Mouse (Mus musculus) liver, embryonic 15.5 days (tissue): ENCODE data around the gene Ubash3a. TPM values are rescaled to one million over a fixed set of nuclear protein-coding genes. Genes with fewer than 3 reads are reported as not detected.

Source experiments
- ATAC-seq: fragments of 200-750 bp; cut with Nextera tagmentation; 2 replicates; pipeline ENCODE4 v1.8.0; 2017; ENCODE audit warnings: moderate number of reproducible peaks, mild to moderate bottlenecking, moderate library complexity; ENCODE audit not compliant: insufficient read depth
- H3K27ac ChIP-seq: fragments of 300-500 bp; sonication (generic); replicated peaks from 2 replicates; pipeline ENCODE4 v1.5.1; 2015; ENCODE audit warnings: mild to moderate bottlenecking, inconsistent platforms
- H3K27me3 ChIP-seq: fragments of 300-500 bp; sonication (generic); 2 replicates; pipeline ENCODE4 v1.6.1; 2015; ENCODE audit warnings: mild to moderate bottlenecking, inconsistent platforms
- H3K36me3 ChIP-seq: fragments of 300-500 bp; sonication (generic); replicated peaks from 2 replicates; pipeline ENCODE4 v1.6.1; 2015; ENCODE audit warnings: moderate library complexity, mild to moderate bottlenecking, inconsistent platforms
- H3K4me1 ChIP-seq: fragments of 300-500 bp; sonication (generic); replicated peaks from 2 replicates; pipeline ENCODE4 v1.6.1; 2015; ENCODE audit warnings: inconsistent platforms
- H3K4me2 ChIP-seq: fragments of 300-500 bp; sonication (generic); 2 replicates; pipeline ENCODE4 v1.6.1; 2015; ENCODE audit warnings: moderate library complexity, mild to moderate bottlenecking, inconsistent platforms
- H3K4me3 ChIP-seq: fragments of 300-500 bp; sonication (generic); replicated peaks from 2 replicates; pipeline ENCODE4 v1.5.1; 2015; ENCODE audit warnings: mild to moderate bottlenecking, inconsistent platforms
- H3K9ac ChIP-seq: fragments of 300-500 bp; sonication (generic); 2 replicates; pipeline ENCODE4 v1.6.1; 2015; ENCODE audit warnings: moderate library complexity, mild to moderate bottlenecking, inconsistent platforms
- H3K9me3 ChIP-seq: fragments of 300-500 bp; sonication (generic); replicated peaks from 2 replicates; pipeline ENCODE4 v1.6.1; 2016; ENCODE audit warnings: inconsistent platforms
- WGBS: fragments of 180-500 bp; shearing (Covaris S2); methylation state at CpG from one replicate; pipeline ENCODE4 v1.1.7; 2015; ENCODE audit warnings: mixed read lengths; ENCODE audit not compliant: insufficient replicate concordance; 5-methylcytosine and 5-hydroxymethylcytosine counted together
- polyA plus RNA-seq: library from polyadenylated mRNA; unstranded; fragments of >200 nt; fragmentation: Nextera tagmentation; extraction: Ambion mirVana; gene quantifications from 2 replicates; pipeline ENCODE4 v1.2.1, GENCODE M21; 2015

The Ubash3a gene
- polyA plus RNA-seq, 1 experiment from 2014 or later: 10.2 TPM

DNA sequence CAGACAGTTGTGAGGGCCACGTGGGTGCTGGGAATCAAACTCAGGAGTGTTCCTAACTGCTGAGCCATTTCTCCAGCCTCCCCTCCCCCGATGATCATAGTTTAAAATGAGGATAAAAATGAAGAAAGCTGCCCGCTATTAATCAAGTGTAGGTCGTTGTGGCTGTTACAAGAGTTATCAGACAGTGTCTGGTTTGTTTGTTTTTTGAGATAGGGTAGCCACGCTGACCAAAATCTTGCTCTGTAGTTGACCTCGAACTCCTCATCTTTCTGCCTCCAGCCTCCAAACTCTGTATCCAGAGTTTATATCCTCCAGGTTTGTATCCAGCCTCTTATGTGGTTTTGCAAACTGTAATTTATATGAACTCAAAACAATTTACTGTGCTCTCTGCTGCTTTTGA is 72.6 kb downstream of the Ubash3a start:
- no peak for ATAC-seq
- no peak overlapping the region for H3K4me3 ChIP-seq
- WGBS: 11% methylated on average over 6 of the region's 6 CpGs
- no peak overlapping the region for H3K9ac ChIP-seq
- H3K27me3 ChIP-seq: peaks cover 9% of the 10 kb centered on the region; the same call in 1 of the 2 replicates
- no peak overlapping the region for H3K27ac ChIP-seq
- H3K36me3 ChIP-seq: no peaks in the 10 kb centered on the region
- H3K4me1 ChIP-seq: peaks cover 16% of the 10 kb centered on the region; the same call in 1 of the 2 replicates
- no peaks in the 10 kb centered on the region for H3K9me3 ChIP-seq
- H3K4me2 ChIP-seq: no peak overlapping the region

DNA sequence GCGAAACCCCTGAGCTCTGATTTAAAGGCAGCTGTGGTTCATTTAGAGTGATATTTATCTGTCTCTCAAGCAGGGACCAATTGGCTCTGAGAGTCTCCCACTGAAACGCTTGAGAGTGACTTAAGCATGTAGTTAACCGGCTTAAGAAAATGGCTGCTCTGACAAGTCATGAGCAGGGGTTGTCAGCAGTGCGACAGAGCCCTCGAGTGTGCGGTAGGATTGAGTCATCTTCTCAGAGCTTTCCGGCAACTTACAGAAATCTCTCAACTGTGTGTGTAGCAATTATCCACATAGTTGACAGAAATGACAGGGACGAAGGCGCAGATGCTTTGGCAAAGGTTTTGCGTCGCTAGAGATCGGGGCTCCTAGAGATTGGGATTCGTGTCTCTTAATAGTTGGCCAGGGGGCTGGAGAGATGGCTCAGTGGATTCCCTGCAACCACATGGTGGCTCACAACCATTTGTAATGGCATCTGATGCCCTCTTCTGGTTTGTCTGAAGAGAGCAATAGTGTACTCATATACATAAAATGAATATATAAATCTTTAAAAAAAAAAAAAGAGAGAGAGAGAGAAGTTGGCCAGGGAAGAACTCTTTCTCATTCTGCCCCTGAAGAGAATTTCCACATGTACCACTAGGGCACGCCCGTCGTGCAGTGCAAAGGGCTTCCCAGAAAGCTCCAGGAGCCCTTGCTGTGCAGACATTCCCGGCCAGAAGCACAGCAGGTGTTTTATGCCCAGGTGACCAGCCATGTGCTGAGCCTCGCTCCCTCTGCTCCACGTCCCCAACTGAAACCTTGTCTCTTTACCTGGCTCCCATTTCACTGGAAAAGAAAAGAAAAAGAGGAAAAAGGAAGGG is 74.4 kb downstream of the Ubash3a start:
- no peak overlapping the region for H3K9ac ChIP-seq
- H3K27ac ChIP-seq: no peak overlapping the region
- 45% methylated on average over 19 of the region's 19 CpGs for WGBS
- H3K9me3 ChIP-seq: no peaks in the 10 kb centered on the region
- H3K4me3 ChIP-seq: no peak overlapping the region
- H3K4me1 ChIP-seq: peaks cover 14% of the 10 kb centered on the region; the same call in 1 of the 2 replicates
- no peaks in the 10 kb centered on the region for H3K36me3 ChIP-seq
- no peaks in the 10 kb centered on the region for H3K27me3 ChIP-seq
- no peak for ATAC-seq
- no peak overlapping the region for H3K4me2 ChIP-seq

DNA sequence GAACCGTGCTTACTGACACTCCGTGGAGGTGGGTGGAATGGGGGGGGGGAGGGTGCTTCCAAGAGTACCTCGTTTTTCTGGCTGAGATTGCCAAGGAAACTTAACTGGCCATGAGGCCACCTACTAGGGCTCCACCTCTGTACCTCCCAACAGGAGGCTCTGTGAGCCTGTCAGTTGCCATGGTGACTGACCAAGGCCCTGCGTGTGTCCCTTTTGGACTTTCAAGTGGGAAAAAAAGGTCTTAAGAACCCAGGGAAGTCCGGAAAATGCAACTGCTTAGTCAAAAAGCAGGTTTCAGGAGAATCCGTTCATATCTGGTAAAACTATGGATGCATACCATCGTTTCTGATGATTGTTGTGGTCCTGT is 75.0 kb downstream of the Ubash3a start:
- no peak for ATAC-seq
- Histone ChIP-seq H3K36me3 (no peaks in the 10 kb centered on the region), H3K27me3 (no peaks in the 10 kb centered on the region), H3K4me2 (no peak overlapping the region), H3K9me3 (no peaks in the 10 kb centered on the region), H3K9ac (no peak overlapping the region), H3K4me1 (0 out of 2 replicates have a peak, but pooled peaks cover 8% of the 10 kb centered on the region), H3K27ac (no peak overlapping the region), H3K4me3 (no peak overlapping the region)
- 36% methylated on average over 7 of the region's 7 CpGs for WGBS

DNA sequence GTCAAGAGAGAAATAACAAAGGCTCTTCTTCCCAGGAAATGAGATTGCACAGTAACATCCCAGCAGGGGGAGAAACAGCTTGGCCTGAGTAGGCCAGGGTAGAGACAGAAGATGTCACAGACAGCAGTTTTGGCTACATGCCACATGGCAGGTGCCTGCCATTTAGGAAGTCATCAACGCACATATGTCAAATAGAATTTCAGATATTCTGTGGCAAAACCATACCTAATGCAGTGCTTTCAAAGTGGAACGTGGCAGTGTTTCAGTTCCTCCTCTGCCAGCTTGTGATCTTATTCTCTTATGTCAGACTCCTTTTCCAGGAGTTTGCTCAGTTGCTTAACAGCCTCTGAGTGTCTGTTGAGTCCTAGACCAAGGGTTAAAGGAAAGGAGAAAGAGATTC is 78.2 kb downstream of the Ubash3a start:
- no peak for ATAC-seq
- no peaks in the 10 kb centered on the region for H3K9me3 ChIP-seq
- H3K4me3 ChIP-seq: no peak overlapping the region
- WGBS: 52% methylated on average over 2 of the region's 2 CpGs
- no peaks in the 10 kb centered on the region for H3K36me3 ChIP-seq
- H3K4me2 ChIP-seq: no peak overlapping the region
- H3K9ac ChIP-seq: no peak overlapping the region
- no peak overlapping the region for H3K27ac ChIP-seq
- no peaks in the 10 kb centered on the region for H3K27me3 ChIP-seq
- 0 out of 2 replicates have a peak, but pooled peaks cover 4% of the 10 kb centered on the region for H3K4me1 ChIP-seq

DNA sequence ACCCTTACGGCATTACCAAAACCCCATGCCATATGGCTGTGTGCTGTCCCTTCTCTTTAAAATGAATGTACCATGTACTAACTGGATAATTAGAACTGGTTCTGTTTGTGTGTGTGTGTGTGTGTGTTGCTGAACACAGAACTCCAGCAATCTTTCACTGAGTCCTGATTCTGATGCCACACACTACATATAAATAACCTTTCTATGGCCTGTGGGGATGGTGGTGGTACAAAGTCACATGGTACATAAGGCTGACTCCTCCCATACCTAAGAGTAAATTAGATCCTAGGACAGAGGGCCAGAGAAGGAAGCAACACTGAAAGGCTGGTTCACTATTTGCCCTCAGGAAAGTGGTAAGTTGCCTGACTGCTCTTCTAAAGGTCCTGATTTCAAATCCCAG is 78.8 kb downstream of the Ubash3a start, which contains the start of gene Slc37a1:
Gene Slc37a1, plus strand, starts transcription at position 301 of the 400 bp plus-strand sequence.
- no peak for ATAC-seq
- no peak within 1 kb of the TSS for H3K27ac ChIP-seq
- 0 out of 2 replicates have a peak, but pooled peaks cover 4% of the 10 kb centered on the region for H3K4me1 ChIP-seq
- 83% methylated on average over 1 of the region's 1 CpGs for WGBS
- H3K4me2 ChIP-seq: no peak within 1 kb of the TSS
- no peak within 1 kb of the TSS for H3K9ac ChIP-seq
- H3K36me3 ChIP-seq: no peaks in the 10 kb centered on the region
- H3K9me3 ChIP-seq: no peaks in the 10 kb centered on the region
- no peak within 1 kb of the TSS for H3K4me3 ChIP-seq
- no peaks in the 10 kb centered on the region for H3K27me3 ChIP-seq

DNA sequence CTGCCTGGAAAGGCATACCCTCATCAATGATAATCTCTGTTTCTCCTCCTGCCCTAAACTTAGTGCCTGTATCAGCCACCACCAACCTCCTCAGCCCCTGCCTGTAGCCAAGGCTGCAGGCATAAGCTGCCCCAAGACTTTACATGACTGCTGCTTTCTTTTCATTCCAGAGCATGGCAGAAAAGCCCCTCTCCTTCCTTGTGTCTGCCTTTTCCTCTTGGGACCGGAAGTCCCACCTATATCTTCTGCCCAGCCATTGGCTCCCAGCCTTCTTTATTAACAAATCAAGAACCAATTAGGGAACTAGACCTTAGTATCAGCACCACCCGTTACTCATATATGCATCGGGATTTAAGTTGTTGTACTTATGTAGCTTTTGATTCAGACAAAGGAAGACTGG is 79.5 kb downstream of the Ubash3a start:
- Histone ChIP-seq H3K27ac (no peak overlapping the region), H3K4me3 (no peak overlapping the region), H3K9me3 (no peaks in the 10 kb centered on the region), H3K4me2 (no peak overlapping the region), H3K4me1 (0 out of 2 replicates have a peak, but pooled peaks cover 4% of the 10 kb centered on the region), H3K36me3 (no peaks in the 10 kb centered on the region), H3K27me3 (no peaks in the 10 kb centered on the region), H3K9ac (no peak overlapping the region)
- 60% methylated on average over 3 of the region's 3 CpGs for WGBS
- no peak for ATAC-seq

DNA sequence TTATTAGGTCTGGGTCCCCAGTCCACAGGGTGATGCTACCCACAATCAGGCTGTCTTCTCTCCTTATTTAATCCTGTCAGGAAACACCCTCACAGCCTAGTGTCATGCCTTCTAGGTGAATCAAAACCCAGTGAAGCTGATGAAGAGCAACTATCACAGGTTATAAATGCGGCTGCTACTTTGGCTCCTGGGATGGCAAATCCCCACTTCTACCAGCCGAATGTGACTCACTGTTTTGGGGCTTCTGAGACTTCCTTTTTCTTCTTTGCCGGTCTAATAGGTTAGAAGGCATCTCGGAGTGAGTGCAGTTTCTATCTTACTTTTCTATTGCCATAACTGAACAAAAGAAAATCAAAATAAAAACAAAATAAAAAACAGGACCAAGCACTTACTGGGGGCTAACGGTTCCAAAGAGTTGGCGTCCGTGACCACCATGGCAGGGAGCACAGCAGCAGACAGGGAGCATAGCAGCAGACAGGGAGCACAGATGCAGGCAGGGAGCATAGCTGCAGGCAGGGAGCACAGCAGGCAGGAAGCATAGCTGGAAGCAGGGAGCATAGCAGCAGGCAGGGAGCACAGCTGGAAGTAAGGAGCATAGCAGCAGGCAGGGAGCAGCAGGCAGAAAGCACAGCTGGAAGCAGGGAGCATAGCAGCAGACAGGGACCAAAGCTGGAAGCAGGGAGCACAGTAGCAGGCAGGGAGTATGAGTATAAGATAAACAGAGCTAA is 81.5 kb downstream of the Ubash3a start:
- Histone ChIP-seq H3K36me3 (no peaks in the 10 kb centered on the region), H3K4me2 (no peak overlapping the region), H3K4me3 (no peak overlapping the region), H3K9me3 (no peaks in the 10 kb centered on the region), H3K27me3 (no peaks in the 10 kb centered on the region), H3K27ac (no peak overlapping the region), H3K4me1 (0 out of 2 replicates have a peak, but pooled peaks cover 4% of the 10 kb centered on the region), H3K9ac (no peak overlapping the region)
- no peak for ATAC-seq
- WGBS: 31% methylated on average over 7 of the region's 7 CpGs

DNA sequence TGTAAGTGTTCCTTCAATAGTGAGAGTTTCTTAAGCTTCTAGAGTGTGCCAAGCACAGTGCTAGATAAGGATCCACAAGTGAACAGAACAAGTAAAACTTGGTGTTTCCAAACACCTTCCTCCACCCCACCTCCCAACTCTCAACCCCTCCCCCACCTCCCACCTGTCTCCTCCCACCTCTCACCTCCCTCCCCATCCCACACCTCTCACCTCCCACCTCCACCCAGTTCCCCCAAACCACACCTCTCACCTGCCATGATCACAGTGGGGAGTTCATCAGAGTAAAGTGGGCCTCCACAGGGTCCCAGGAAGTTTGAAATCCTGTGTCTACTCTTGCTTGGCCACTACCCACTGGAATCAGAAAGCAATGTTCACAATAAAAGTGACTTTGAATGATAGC is 82.6 kb downstream of the Ubash3a start:
- no peak for ATAC-seq
- Histone ChIP-seq H3K4me2 (no peak overlapping the region), H3K4me1 (peaks cover 12% of the 10 kb centered on the region), H3K36me3 (no peaks in the 10 kb centered on the region), H3K27me3 (no peaks in the 10 kb centered on the region; the same call in 1 of the 2 replicates), H3K27ac (no peak overlapping the region), H3K9me3 (no peaks in the 10 kb centered on the region), H3K4me3 (no peak overlapping the region), H3K9ac (no peak overlapping the region)

DNA sequence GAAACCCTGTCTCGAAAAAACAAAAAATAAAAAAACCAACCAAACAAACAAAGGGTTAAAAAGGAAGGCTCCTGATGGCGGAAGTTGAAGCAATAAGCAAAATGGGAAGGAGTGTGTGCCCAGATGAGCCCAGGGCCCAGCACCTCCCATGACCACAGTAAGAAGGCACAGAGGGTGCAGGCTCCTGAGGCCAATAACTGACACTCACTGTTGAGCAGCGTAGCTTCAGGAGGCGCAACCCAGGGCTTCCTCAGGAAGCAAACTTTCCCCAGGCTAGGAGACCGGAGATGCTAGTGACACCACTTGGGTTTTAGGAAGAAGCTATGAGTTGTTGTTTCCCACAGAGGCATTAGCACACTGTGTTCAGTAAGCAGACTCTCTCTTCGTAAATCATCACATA is 83.2 kb downstream of the Ubash3a start:
- Histone ChIP-seq H3K27ac (peak overlapping the region; percentile 6; the same call in 1 of the 2 replicates), H3K36me3 (no peaks in the 10 kb centered on the region), H3K9me3 (no peaks in the 10 kb centered on the region), H3K4me1 (peaks cover 16% of the 10 kb centered on the region), H3K27me3 (peaks cover 4% of the 10 kb centered on the region; the same call in 1 of the 2 replicates), H3K4me2 (no peak overlapping the region), H3K9ac (no peak overlapping the region), H3K4me3 (no peak overlapping the region)
- WGBS: 26% methylated on average over 6 of the region's 6 CpGs
- ATAC-seq: no peak

DNA sequence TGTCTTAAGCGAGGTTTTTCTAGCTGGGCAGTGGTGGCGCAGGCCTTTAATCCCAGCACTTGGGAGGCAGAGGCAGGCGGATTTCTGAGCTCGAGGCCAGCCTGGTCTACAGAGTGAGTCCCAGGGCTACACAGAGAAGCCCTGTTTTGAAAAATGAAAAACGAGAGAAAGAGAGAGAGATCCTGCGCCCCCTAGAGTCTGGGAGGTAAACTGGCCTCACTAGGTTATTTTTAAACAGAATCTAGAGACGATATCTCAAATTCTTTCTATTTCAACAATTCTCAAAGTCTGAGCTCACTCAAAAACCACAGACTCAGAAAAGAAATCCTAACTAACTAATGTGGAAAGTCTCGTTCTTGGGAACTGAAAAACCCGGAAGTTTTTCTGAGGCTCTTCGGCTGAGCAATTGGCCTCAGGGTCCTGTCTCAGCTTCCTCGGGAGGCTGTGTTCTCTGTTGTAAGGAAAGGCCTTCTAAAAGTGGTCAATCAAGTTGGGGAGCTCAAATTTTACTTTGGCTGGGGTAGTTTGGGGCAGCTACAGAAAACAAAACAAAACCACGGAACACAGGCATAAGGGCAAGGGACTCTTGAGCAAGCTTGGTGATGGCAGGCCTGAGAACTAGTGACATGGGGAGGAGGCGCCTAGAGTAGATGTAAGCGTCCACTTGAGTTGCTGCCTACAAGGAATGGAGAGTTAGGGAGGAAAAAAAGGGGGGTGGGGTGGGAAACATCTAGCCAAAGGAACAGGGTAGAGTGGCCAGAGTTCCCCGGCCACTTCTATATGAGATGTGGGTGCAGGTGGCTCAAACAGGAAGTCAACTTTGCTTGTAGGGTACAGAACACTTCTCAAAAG is 86.9 kb downstream of the Ubash3a start:
- Histone ChIP-seq H3K36me3 (no peaks in the 10 kb centered on the region), H3K4me3 (peak overlapping the region; percentile 65), H3K27me3 (peaks cover 10% of the 10 kb centered on the region; the same call in 1 of the 2 replicates), H3K4me2 (peak overlapping the region; percentile 88), H3K9me3 (no peaks in the 10 kb centered on the region), H3K4me1 (peaks cover 36% of the 10 kb centered on the region), H3K27ac (peak overlapping the region; percentile 48; the same call in 1 of the 2 replicates), H3K9ac (no peak overlapping the region)
- WGBS: 57% methylated on average over 15 of the region's 15 CpGs
- no peak for ATAC-seq
